Mouse (Mus musculus) bone marrow, adult 2 months (tissue): ENCODE data around the gene Nyap1.

Experiments
- CTCF ChIP-seq: fragments of 200-500 bp; IDR thresholded peaks from 2 replicates; pipeline ENCODE4 v1.5.1; 2011; ENCODE audit warnings: low read length, control low read depth; ENCODE audit not compliant: control insufficient read depth, insufficient read depth
- POLR2A ChIP-seq: fragments of 200-500 bp; IDR thresholded peaks from 2 replicates; pipeline ENCODE4 v1.6.1; 2011; ENCODE audit warnings: low read depth, mild to moderate bottlenecking, control low read depth, low read length, borderline replicate concordance; ENCODE audit not compliant: control insufficient read depth

GRCm38 (mm10) chr5:137745214-137746171, 4.1 kb upstream of the Nyap1 start, which contains the start of gene Tsc22d4:
- TF ChIP-seq POLR2A (peak; percentile 95), CTCF (no peak)
